Comparison of ENCODE assay signal across 11 mouse cellular contexts in the genomic region with DNA sequence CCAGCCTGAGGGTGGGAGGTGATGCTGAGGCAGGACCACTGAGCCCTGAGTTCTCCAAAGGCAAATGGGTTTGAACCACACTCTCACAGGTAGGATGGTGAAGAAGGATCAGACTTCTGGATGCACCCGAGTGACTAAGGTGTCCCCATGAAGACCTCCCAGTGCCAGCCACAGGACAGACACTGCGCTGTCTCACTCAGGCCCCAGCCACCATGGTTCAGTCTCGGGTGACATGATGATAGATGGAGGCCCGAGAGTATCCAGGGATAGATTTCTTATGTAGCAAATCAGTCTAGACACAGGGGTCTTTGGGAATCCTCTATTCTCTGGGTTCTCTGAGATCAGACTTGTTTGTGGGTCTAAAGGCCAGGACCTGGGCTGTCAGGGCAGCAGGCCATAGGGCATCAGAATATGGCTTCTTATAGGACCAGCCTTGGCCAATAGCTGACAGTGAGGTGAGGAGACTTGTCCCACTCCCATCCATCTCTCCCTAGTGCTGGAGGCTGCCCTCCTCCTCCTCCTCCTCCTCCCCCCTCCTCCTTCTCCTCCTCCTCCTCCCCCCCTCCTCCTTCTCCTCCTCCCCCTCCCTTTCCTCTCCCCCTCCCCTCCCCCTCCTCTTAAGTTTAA. TPM values are rescaled to one million over a fixed set of nuclear protein-coding genes. Genes with fewer than 3 reads are reported as not detected.
DNase-seq lines count a peak whose midpoint lies in the region; ATAC-seq and TF ChIP-seq lines count a peak whose summit lies in the region.
"Had no signal": no experiment of that assay in that cellular context is flagged by ENCODE, and none has a peak within 500 bp of the region (broad histone marks: within the 10 kb centered on the region; RNA-seq: fewer than 3 reads in every experiment).

No protein-coding gene starts in this region.

- no peak overlapping the region for H3K9ac ChIP-seq in intestine, embryonic 14.5 days (ENCODE audit: low read length)
- H3K9ac ChIP-seq in intestine, postnatal 0 days (ENCODE audit: low read depth, low read length): no peak overlapping the region
- H3K9ac ChIP-seq in forebrain, embryonic 15.5 days (replicated peaks): 0 out of 2 replicates have a peak overlapping the region, but pooled peaks have one; percentile 17
- H3K9ac ChIP-seq in midbrain, embryonic 12.5 days (replicated peaks): 0 out of 2 replicates have a peak overlapping the region, but pooled peaks have one; percentile 31

- peaks cover 27% of the 10 kb centered on the region for H3K4me1 ChIP-seq in intestine, embryonic 14.5 days (replicated peaks; ENCODE audit: control insufficient read depth, insufficient read depth, low read length)
- H3K4me1 ChIP-seq in intestine, postnatal 0 days (replicated peaks; ENCODE audit: control insufficient read depth, insufficient read depth, low read length): no peaks in the 10 kb centered on the region
- H3K4me1 ChIP-seq in cortical plate, adult 2 months (ENCODE audit: control insufficient read depth, insufficient read depth, low read length): peaks cover 20% of the 10 kb centered on the region
- peaks cover 37% of the 10 kb centered on the region for H3K4me1 ChIP-seq in forebrain, embryonic 15.5 days
- peaks cover 40% of the 10 kb centered on the region for H3K4me1 ChIP-seq in midbrain, embryonic 12.5 days

- H3K27ac ChIP-seq in intestine, embryonic 14.5 days (ENCODE audit: low read depth): 0 out of 2 replicates have a peak overlapping the region, but pooled peaks have one; percentile 59
- H3K27ac ChIP-seq in intestine, postnatal 0 days (ENCODE audit: low read depth, low read length): no peak overlapping the region
- H3K27ac ChIP-seq in cortical plate, adult 2 months (ENCODE audit: insufficient read depth, low read length): peak overlapping the region; percentile 24; the same call in 1 of the 2 replicates
- H3K27ac ChIP-seq in forebrain, embryonic 15.5 days (replicated peaks): peak overlapping the region; percentile 88
- H3K27ac ChIP-seq in midbrain, embryonic 12.5 days (replicated peaks): peak overlapping the region; percentile 93

- H3K4me2 ChIP-seq in intestine, embryonic 14.5 days (ENCODE audit: low read length): 0 out of 2 replicates have a peak overlapping the region, but pooled peaks have one; percentile 11
- H3K4me2 ChIP-seq in intestine, postnatal 0 days (replicated peaks; ENCODE audit: low read depth): no peak overlapping the region
- peak overlapping the region; percentile 25 for H3K4me2 ChIP-seq in forebrain, embryonic 15.5 days (replicated peaks)
- H3K4me2 ChIP-seq in midbrain, embryonic 12.5 days (replicated peaks): peak overlapping the region; percentile 38

- no peak for DNase-seq in intestine, embryonic 14.5 days (ENCODE audit: low spot score)
- no peak for DNase-seq in thymus, postnatal 36 days
- no peak for DNase-seq in thymus, postnatal 4 days
- DNase-seq in spleen, adult 12 weeks (ENCODE audit: low spot score): no peak
- DNase-seq: adrenal gland, adult 2 months; cerebellum, postnatal 25 days had no signal

- no peaks in the 10 kb centered on the region for H3K9me3 ChIP-seq in intestine, embryonic 14.5 days (ENCODE audit: control insufficient read depth, low read length)
- no peaks in the 10 kb centered on the region for H3K9me3 ChIP-seq in intestine, postnatal 0 days (ENCODE audit: control insufficient read depth)
- no peaks in the 10 kb centered on the region for H3K9me3 ChIP-seq in forebrain, embryonic 15.5 days
- no peaks in the 10 kb centered on the region for H3K9me3 ChIP-seq in midbrain, embryonic 12.5 days

- ATAC-seq in intestine, embryonic 14.5 days (replicated peaks; ENCODE audit: low FRiP score, low TSS enrichment, low read depth): peak; percentile 9; the same call in 1 of the 2 replicates
- no peak for ATAC-seq in intestine, postnatal 0 days
- peak; percentile 27 for ATAC-seq in forebrain, embryonic 15.5 days (replicated peaks)
- peak; percentile 24 for ATAC-seq in midbrain, embryonic 12.5 days (ENCODE audit: low FRiP score, low read depth)

- 68% methylated on average over 4 of the region's 4 CpGs for WGBS in intestine, embryonic 14.5 days
- WGBS in intestine, postnatal 0 days: 69% methylated on average over 4 of the region's 4 CpGs
- WGBS in forebrain, embryonic 15.5 days: 61% methylated on average over 4 of the region's 4 CpGs
- WGBS in midbrain, embryonic 12.5 days: 65% methylated on average over 4 of the region's 4 CpGs

- peaks cover 38% of the 10 kb centered on the region for H3K36me3 ChIP-seq in intestine, embryonic 14.5 days (ENCODE audit: control insufficient read depth, insufficient read depth, low read length)
- peaks cover 53% of the 10 kb centered on the region for H3K36me3 ChIP-seq in intestine, postnatal 0 days (ENCODE audit: control insufficient read depth, insufficient read depth)
- H3K36me3 ChIP-seq in forebrain, embryonic 15.5 days: peaks cover 26% of the 10 kb centered on the region
- peaks cover 28% of the 10 kb centered on the region for H3K36me3 ChIP-seq in midbrain, embryonic 12.5 days

- H3K4me3 ChIP-seq in intestine, embryonic 14.5 days (ENCODE audit: low read depth, low read length): no peak overlapping the region
- H3K4me3 ChIP-seq in intestine, postnatal 0 days (ENCODE audit: low read depth, low read length): no peak overlapping the region
- H3K4me3 ChIP-seq in cortical plate, adult 2 months (ENCODE audit: insufficient read depth, low read length): no peak overlapping the region
- no peak overlapping the region for H3K4me3 ChIP-seq in forebrain, embryonic 15.5 days
- no peak overlapping the region for H3K4me3 ChIP-seq in midbrain, embryonic 12.5 days
- H3K4me3 ChIP-seq: myocyte had no signal

- no peaks in the 10 kb centered on the region for H3K27me3 ChIP-seq in intestine, embryonic 14.5 days (replicated peaks; ENCODE audit: control insufficient read depth, insufficient read depth, low read length)
- H3K27me3 ChIP-seq in intestine, postnatal 0 days (replicated peaks; ENCODE audit: control insufficient read depth, insufficient read depth, low read length): no peaks in the 10 kb centered on the region
- H3K27me3 ChIP-seq in forebrain, embryonic 15.5 days: no peaks in the 10 kb centered on the region
- H3K27me3 ChIP-seq in midbrain, embryonic 12.5 days: no peaks in the 10 kb centered on the region; the same call in 1 of the 2 replicates

- TF ChIP-seq POLR2A in cortical plate, adult 2 months (IDR thresholded peaks at IDR 0.05; ENCODE audit: extremely low read depth, insufficient read depth, low read length): no peak

- no peak for TF ChIP-seq CTCF in intestine, postnatal 0 days (IDR thresholded peaks at IDR 0.05; ENCODE audit: low read depth)
- TF ChIP-seq CTCF in cortical plate, adult 2 months (IDR thresholded peaks at IDR 0.05; ENCODE audit: extremely low read depth, insufficient read depth, low read length): no peak

RNA-seq across cellular contexts. Expression of gene Slc6a6, which starts 36.8 kb away (rescaled TPM):
- polyA plus RNA-seq in intestine, embryonic 14.5 days (2014; fragmentation: Nextera tagmentation; extraction: Ambion mirVana): 69.0 and 74.0 TPM in 2 replicates
- 109 and 127 TPM in 2 replicates for polyA plus RNA-seq in intestine, postnatal 0 days (2015; fragmentation: Nextera tagmentation; extraction: Ambion mirVana)
- polyA plus RNA-seq in cortical plate, adult 2 months (2012; rRNA removed): 94.9 and 105 TPM in 2 replicates
- polyA plus RNA-seq in forebrain, embryonic 15.5 days (2015; fragmentation: Nextera tagmentation; extraction: Ambion mirVana): 94.2 and 98.8 TPM in 2 replicates
- 69.4 and 82.8 TPM in 2 replicates for polyA plus RNA-seq in midbrain, embryonic 12.5 days (2016; fragmentation: Nextera tagmentation; extraction: Ambion mirVana)

Comparison
In these comparisons a context has a peak if more than half of its experiments do, and no peak if none do; other contexts are left out.
1. H3K9ac ChIP-seq: peak in forebrain, embryonic 15.5 days (single experiment) and midbrain, embryonic 12.5 days (single experiment); none in intestine, embryonic 14.5 days (single experiment) and intestine, postnatal 0 days (single experiment).